Comparison of ENCODE assay signal across 14 mouse cellular contexts in genomic region chr6:52486655-52487054, GRCm38 (mm10).
DNase-seq lines count a peak whose midpoint lies in the region; ATAC-seq and TF ChIP-seq lines count a peak whose summit lies in the region.
"Had no signal": no experiment of that assay in that cellular context is flagged by ENCODE, and none has a peak within 500 bp of the region (broad histone marks: within the 10 kb centered on the region; RNA-seq: fewer than 3 reads in every experiment).

No protein-coding gene starts in this region.

- no peak overlapping the region for H3K4me2 ChIP-seq in liver, embryonic 16.5 days (ENCODE audit: low read depth, low read length)
- no peak overlapping the region for H3K4me2 ChIP-seq in hindbrain, embryonic 16.5 days (ENCODE audit: low read length)

- no peaks in the 10 kb centered on the region for H3K9me3 ChIP-seq in liver, embryonic 16.5 days (replicated peaks; ENCODE audit: control insufficient read depth, low read length)
- no peaks in the 10 kb centered on the region for H3K9me3 ChIP-seq in hindbrain, embryonic 16.5 days (ENCODE audit: control insufficient read depth, low read length)

- no peak overlapping the region for H3K4me3 ChIP-seq in heart, adult 2 months
- no peak overlapping the region for H3K4me3 ChIP-seq in liver, embryonic 16.5 days (ENCODE audit: low read depth, low read length)
- H3K4me3 ChIP-seq in hindbrain, embryonic 16.5 days (ENCODE audit: low read length): no peak overlapping the region
- H3K4me3 ChIP-seq: erythroblast, embryonic 14.5 days had no signal

- 0 out of 2 replicates have a peak, but pooled peaks have one; percentile 19 for ATAC-seq in liver, embryonic 16.5 days (ENCODE audit: low read depth)
- no peak for ATAC-seq in hindbrain, embryonic 16.5 days
- ATAC-seq: CD4-positive, CD25-positive, alpha-beta regulatory T cell, adult 4 months had no signal

- TF ChIP-seq POLR2A in heart, adult 2 months (IDR thresholded peaks at IDR 0.05; ENCODE audit: insufficient read depth, low read depth, low read length): no peak

- peak in 1 of 2 experiments; percentile 28 for DNase-seq in heart, adult 2 months
- DNase-seq in heart, postnatal 10 days: no peak
- peak; percentile 60 for DNase-seq in 3T3-L1 (ENCODE audit: low read depth, low spot score)
- DNase-seq in fibroblast of lung, adult 2 months (ENCODE audit: low read depth): peak; percentile 10
- no peak for DNase-seq in cerebellum, adult 11 months
- DNase-seq in layer of hippocampus, adult 9-10 months (ENCODE audit: low spot score): no peak
- DNase-seq: cerebellum, postnatal 10 days; gastrocnemius, postnatal 10 days; retina, postnatal 1 day; thymus, postnatal 25 days had no signal

- H3K4me1 ChIP-seq in heart, adult 2 months (ENCODE audit: control insufficient read depth, insufficient read depth, low read length): peaks cover 14% of the 10 kb centered on the region
- no peaks in the 10 kb centered on the region for H3K4me1 ChIP-seq in liver, embryonic 16.5 days (ENCODE audit: control insufficient read depth, low read depth, low read length)
- H3K4me1 ChIP-seq in hindbrain, embryonic 16.5 days (ENCODE audit: control insufficient read depth, insufficient read depth, low read depth, low read length): no peaks in the 10 kb centered on the region

- H3K36me3 ChIP-seq in heart, adult 2 months (ENCODE audit: control insufficient read depth, insufficient read depth, low read length): 0 out of 2 replicates have a peak, but pooled peaks cover 3% of the 10 kb centered on the region
- no peaks in the 10 kb centered on the region for H3K36me3 ChIP-seq in liver, embryonic 16.5 days (ENCODE audit: control insufficient read depth, insufficient read depth)
- H3K36me3 ChIP-seq in hindbrain, embryonic 16.5 days (ENCODE audit: control insufficient read depth, insufficient read depth, low read length): no peaks in the 10 kb centered on the region

- 27% methylated on average over 4 of the region's 4 CpGs for WGBS in heart, adult 2 months
- 32% methylated on average over 4 of the region's 4 CpGs for WGBS in liver, embryonic 16.5 days (ENCODE audit: insufficient replicate concordance)
- 77% methylated on average over 4 of the region's 4 CpGs for WGBS in hindbrain, embryonic 16.5 days

- H3K9ac ChIP-seq in heart, adult 2 months (ENCODE audit: low read depth, low read length): no peak overlapping the region
- H3K9ac ChIP-seq in liver, embryonic 16.5 days (ENCODE audit: low read depth, low read length): no peak overlapping the region
- no peak overlapping the region for H3K9ac ChIP-seq in hindbrain, embryonic 16.5 days (ENCODE audit: low read depth, low read length)

- H3K79me2 ChIP-seq in heart, adult 2 months (replicated peaks; ENCODE audit: control insufficient read depth, insufficient read depth, low read length): no peaks in the 10 kb centered on the region

- no peak for TF ChIP-seq CTCF in heart, adult 2 months (IDR thresholded peaks at IDR 0.05)

- TF ChIP-seq EP300 in heart, adult 2 months (IDR thresholded peaks at IDR 0.05; ENCODE audit: insufficient read depth, low read depth, low read length): no peak

- no peaks in the 10 kb centered on the region for H3K27me3 ChIP-seq in heart, adult 2 months (ENCODE audit: control insufficient read depth, insufficient read depth, low read length)
- H3K27me3 ChIP-seq in liver, embryonic 16.5 days (ENCODE audit: control insufficient read depth, insufficient read depth, low read depth, low read length): no peaks in the 10 kb centered on the region
- H3K27me3 ChIP-seq in hindbrain, embryonic 16.5 days (replicated peaks; ENCODE audit: control insufficient read depth, insufficient read depth, low read length): no peaks in the 10 kb centered on the region

- peak overlapping the region; percentile 72 for H3K27ac ChIP-seq in heart, adult 2 months
- no peak overlapping the region for H3K27ac ChIP-seq in liver, embryonic 16.5 days (ENCODE audit: low read length)
- no peak overlapping the region for H3K27ac ChIP-seq in hindbrain, embryonic 16.5 days (ENCODE audit: low read depth, low read length)

- intact Hi-C loops in heart, adult 2 months (cut with DNase I): no loop called here
- intact Hi-C loops in heart, postnatal 10 days (cut with DNase I): no loop called here

Comparison
In these comparisons a context has a peak if more than half of its experiments do, and no peak if none do; other contexts are left out.
1. DNase-seq: peak in 3T3-L1 (single experiment) and fibroblast of lung, adult 2 months (single experiment); none in heart, postnatal 10 days (0 of 2), cerebellum, adult 11 months (single experiment) and layer of hippocampus, adult 9-10 months (single experiment).